Mouse (Mus musculus) thymus, postnatal 4 days (tissue): ENCODE measurements around the gene Stxbp5.
A peak's percentile ranks its signal among the peaks of the same experiment; 100 is the strongest.
"Not testable (repeated sequence)": the region's sequence is repeated elsewhere in the genome, so short reads cannot be mapped to it uniquely, and the experiment has no call there.

Experiments
- DNase-seq: peaks from one replicate; pipeline ENCODE4 v3.0.0; 2021

Stxbp5 gene

GRCm38 (mm10) chr10:9901071-9901696 lies at the start of gene Stxbp5:
Gene Stxbp5 (minus strand): TSS chr10:9901079.
- peak; percentile 84 for DNase-seq

GRCm38 (mm10) chr10:9912395-9912794 lies 11.5 kb upstream of the Stxbp5 start:
- no peak for DNase-seq

- no peak for DNase-seq
Observed at GRCm38 (mm10) chr10:9907919-9908502, 7.1 kb upstream of the Stxbp5 start.

- DNase-seq, result no peak
Observed at GRCm38 (mm10) chr10:9907519-9907918, 6.6 kb upstream of the Stxbp5 start.

- DNase-seq, result no peak
Observed at GRCm38 (mm10) chr10:9906185-9906584, 5.3 kb upstream of the Stxbp5 start.

GRCm38 (mm10) chr10:9901697-9902239 lies 889 bp upstream of the Stxbp5 start:
- peak; percentile 82 for DNase-seq

- DNase-seq, result peak; percentile 62
Observed at GRCm38 (mm10) chr10:9900315-9901070, 386 bp downstream of the Stxbp5 start.

- peak; percentile 34 for DNase-seq
Observed at GRCm38 (mm10) chr10:9899816-9900215, 1.1 kb downstream of the Stxbp5 start.

- no peak for DNase-seq
Observed at GRCm38 (mm10) chr10:9899086-9899485, 1.8 kb downstream of the Stxbp5 start.

GRCm38 (mm10) chr10:9897852-9898251 lies 3.0 kb downstream of the Stxbp5 start:
- no peak for DNase-seq

GRCm38 (mm10) chr10:9893562-9893961 lies 7.3 kb downstream of the Stxbp5 start:
- DNase-seq, result no peak

- DNase-seq, result no peak
Observed at GRCm38 (mm10) chr10:9889651-9890050, 11.2 kb downstream of the Stxbp5 start.

- DNase-seq, result no peak
Observed at GRCm38 (mm10) chr10:9888655-9889054, 12.2 kb downstream of the Stxbp5 start.

- DNase-seq, result not testable (repeated sequence)
Observed at GRCm38 (mm10) chr10:9881781-9882320, 19.0 kb downstream of the Stxbp5 start.

- DNase-seq, result no peak
Observed at GRCm38 (mm10) chr10:9880070-9880728, 20.7 kb downstream of the Stxbp5 start.

- DNase-seq, result no peak
Observed at GRCm38 (mm10) chr10:9878821-9879489, 21.9 kb downstream of the Stxbp5 start.

- DNase-seq, result no peak
Observed at GRCm38 (mm10) chr10:9875905-9876304, 25.0 kb downstream of the Stxbp5 start.

GRCm38 (mm10) chr10:9872143-9872542 lies 28.7 kb downstream of the Stxbp5 start:
- DNase-seq, result no peak

- DNase-seq, result no peak
Observed at GRCm38 (mm10) chr10:9866793-9867579, 33.9 kb downstream of the Stxbp5 start.

GRCm38 (mm10) chr10:9860022-9860421 lies 40.9 kb downstream of the Stxbp5 start:
- DNase-seq, result no peak

GRCm38 (mm10) chr10:9859476-9859875 lies 41.4 kb downstream of the Stxbp5 start:
- DNase-seq, result no peak
